Comparison of ENCODE assay signal across 16 mouse cellular contexts in genomic region chr9:42948381-42948780, GRCm38 (mm10).
DNase-seq lines count a peak whose midpoint lies in the region.
"Had no signal": no experiment of that assay in that cellular context is flagged by ENCODE, and none has a peak within 500 bp of the region (broad histone marks: within the 10 kb centered on the region; RNA-seq: fewer than 3 reads in every experiment).

No protein-coding gene starts in this region.

- DNase-seq in ES-CJ7 (ENCODE audit: low read depth, low spot score) (peak; percentile 17), MEL-GATA-1-ER (ENCODE audit: extremely low read depth, low read depth) (peak; percentile 67), ZHBTc4 (ENCODE audit: low read depth, low spot score) (peak; percentile 33)
- no peak for DNase-seq in kidney, postnatal 4 days
- no peak for DNase-seq in frontal cortex, postnatal 14 days (ENCODE audit: low spot score in 2 of 2)
- no peak for DNase-seq in lung, postnatal 10 days
- DNase-seq: adrenal gland, adult 2 months; adrenal gland, postnatal 14 days; adrenal gland, postnatal 36 days; B cell, adult 2 months; cerebellum, adult 11-12 months; cerebellum, adult 2 months; cerebellum, adult 9-10 months; cerebellum, postnatal 10 days; cerebellum, postnatal 25 days; embryo, embryonic 11 days had no signal

Comparison
In these comparisons a context has a peak if more than half of its experiments do, and no peak if none do; other contexts are left out.
1. DNase-seq: peak in ES-CJ7 (single experiment), MEL-GATA-1-ER (single experiment) and ZHBTc4 (single experiment); none in kidney, postnatal 4 days (0 of 2), frontal cortex, postnatal 14 days (0 of 2) and lung, postnatal 10 days (single experiment).